Mouse (Mus musculus) hindbrain, embryonic 13.5 days (tissue): ENCODE results near the gene Olfr279. TPM values are rescaled to one million over a fixed set of nuclear protein-coding genes. Genes with fewer than 3 reads are reported as not detected.

Experiments
- ATAC-seq: fragments of 200-750 bp; cut with Nextera tagmentation; 2 replicates; pipeline ENCODE4 v1.8.0; 2017; ENCODE audit warnings: moderate TSS enrichment; ENCODE audit not compliant: low FRiP score
- H3K27ac ChIP-seq: fragments of 300-500 bp; sonication (generic); 2 replicates; pipeline ENCODE4 v1.5.1; 2015; ENCODE audit warnings: inconsistent platforms, mild to moderate bottlenecking, moderate library complexity
- H3K27me3 ChIP-seq: fragments of 300-500 bp; sonication (generic); 2 replicates; pipeline ENCODE4 v1.6.1; 2015; ENCODE audit warnings: mild to moderate bottlenecking, inconsistent platforms
- H3K36me3 ChIP-seq: fragments of 300-500 bp; sonication (generic); 2 replicates; pipeline ENCODE4 v1.6.1; 2015; ENCODE audit warnings: mild to moderate bottlenecking, inconsistent platforms
- H3K4me1 ChIP-seq: fragments of 300-500 bp; sonication (generic); replicated peaks from 2 replicates; pipeline ENCODE4 v1.6.1; 2015; ENCODE audit warnings: inconsistent platforms
- H3K4me2 ChIP-seq: fragments of 300-500 bp; sonication (generic); 2 replicates; pipeline ENCODE4 v1.6.1; 2015; ENCODE audit warnings: inconsistent platforms, mild to moderate bottlenecking, moderate library complexity
- H3K4me3 ChIP-seq: fragments of 300-500 bp; sonication (generic); 2 replicates; pipeline ENCODE4 v1.5.1; 2015; ENCODE audit warnings: mild to moderate bottlenecking, inconsistent platforms
- H3K9ac ChIP-seq: fragments of 300-500 bp; sonication (generic); 2 replicates; pipeline ENCODE4 v1.6.1; 2015; ENCODE audit warnings: mild to moderate bottlenecking, inconsistent platforms
- H3K9me3 ChIP-seq: fragments of 300-500 bp; sonication (generic); 2 replicates; pipeline ENCODE4 v1.6.1; 2016; ENCODE audit warnings: inconsistent platforms
- WGBS: fragments of 180-500 bp; shearing (Covaris S2); methylation state at CpG from one replicate; pipeline ENCODE4 v1.1.7; 2015; 5-methylcytosine and 5-hydroxymethylcytosine counted together
- polyA plus RNA-seq: library from polyadenylated mRNA; unstranded; fragments of >200 nt; fragmentation: Nextera tagmentation; extraction: Ambion mirVana; gene quantifications from 2 replicates; pipeline ENCODE4 v1.2.1, GENCODE M21; 2015

The Olfr279 gene
- not detected in 2 replicates for polyA plus RNA-seq

DNA sequence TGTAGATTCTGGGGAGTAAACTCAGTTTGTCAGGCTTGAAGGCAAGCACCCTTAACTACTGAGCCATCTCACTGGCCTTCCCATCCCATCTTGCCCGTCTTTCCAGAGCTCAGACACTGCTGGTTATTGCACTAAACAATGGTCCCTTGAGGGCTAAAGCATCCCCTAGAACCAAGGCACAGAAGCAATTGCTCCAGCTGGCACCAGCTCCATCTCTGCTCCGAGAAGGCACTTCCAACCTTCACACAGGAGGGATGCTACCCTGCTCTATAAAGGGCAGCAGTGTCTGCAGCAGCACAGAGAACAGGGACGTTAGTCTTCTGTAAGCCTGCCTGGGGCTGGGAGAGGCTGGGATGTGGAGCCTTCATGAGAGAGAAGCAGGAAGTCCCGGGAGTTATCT is at the start of gene Olfr279:
Gene Olfr279 (plus strand): TSS at position 301 of the 400 bp plus-strand sequence.
- no peaks in the 10 kb centered on the region for H3K4me1 ChIP-seq
- no peaks in the 10 kb centered on the region for H3K9me3 ChIP-seq
- no peak within 1 kb of the TSS for H3K4me3 ChIP-seq
- no peak within 1 kb of the TSS for H3K27ac ChIP-seq
- 71% methylated on average over 4 of the region's 4 CpGs for WGBS
- no peak within 1 kb of the TSS for H3K4me2 ChIP-seq
- no peak for ATAC-seq
- no peak within 1 kb of the TSS for H3K9ac ChIP-seq
- H3K27me3 ChIP-seq, result no peaks in the 10 kb centered on the region
- H3K36me3 ChIP-seq, result no peaks in the 10 kb centered on the region

GRCm38 (mm10) chr15:98444561-98444960 is 47.6 kb upstream of the Olfr279 start:
- H3K4me3 ChIP-seq, result no peak overlapping the region
- H3K9me3 ChIP-seq, result no peaks in the 10 kb centered on the region
- WGBS, result 82% methylated on average over 3 of the region's 3 CpGs
- H3K27me3 ChIP-seq, result no peaks in the 10 kb centered on the region
- no peaks in the 10 kb centered on the region for H3K4me1 ChIP-seq
- H3K9ac ChIP-seq, result no peak overlapping the region
- no peak for ATAC-seq
- H3K36me3 ChIP-seq, result no peaks in the 10 kb centered on the region
- no peak overlapping the region for H3K27ac ChIP-seq
- no peak overlapping the region for H3K4me2 ChIP-seq

DNA sequence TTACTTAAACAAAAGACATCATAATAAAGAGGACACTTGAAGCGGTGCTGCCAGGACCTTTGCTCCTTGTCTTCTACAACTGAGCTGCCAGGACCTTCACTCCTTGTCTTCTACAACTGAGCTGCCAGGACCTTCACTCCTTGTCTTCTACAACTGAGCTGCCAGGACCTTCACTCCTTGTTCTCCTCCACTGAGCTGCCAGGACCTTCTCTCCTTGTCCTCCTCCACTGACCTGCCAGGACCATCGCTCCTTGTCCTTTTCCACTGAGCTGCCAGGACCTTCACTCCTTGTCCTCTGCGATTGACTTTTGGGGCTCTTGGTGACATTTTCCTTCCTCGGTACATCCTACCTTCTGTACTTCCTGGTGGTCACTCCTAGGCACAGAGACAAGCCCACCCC is 43.7 kb upstream of the Olfr279 start:
- WGBS, result 58% methylated on average over 4 of the region's 4 CpGs
- H3K4me3 ChIP-seq, result no peak overlapping the region
- H3K36me3 ChIP-seq, result no peaks in the 10 kb centered on the region
- no peak overlapping the region for H3K9ac ChIP-seq
- H3K9me3 ChIP-seq, result no peaks in the 10 kb centered on the region
- H3K4me1 ChIP-seq, result no peaks in the 10 kb centered on the region
- no peak overlapping the region for H3K27ac ChIP-seq
- no peaks in the 10 kb centered on the region for H3K27me3 ChIP-seq
- ATAC-seq, result no peak
- H3K4me2 ChIP-seq, result peak overlapping the region; percentile 7; the same call in 1 of the 2 replicates

- Histone ChIP-seq H3K27me3 (no peaks in the 10 kb centered on the region), H3K4me2 (no peak within 1 kb of the TSS), H3K27ac (no peak within 1 kb of the TSS), H3K9me3 (no peaks in the 10 kb centered on the region), H3K4me1 (no peaks in the 10 kb centered on the region), H3K9ac (no peak within 1 kb of the TSS), H3K4me3 (no peak within 1 kb of the TSS), H3K36me3 (no peaks in the 10 kb centered on the region)
- ATAC-seq, result no peak
- 93% methylated on average over 7 of the region's 7 CpGs for WGBS
Observed at GRCm38 (mm10) chr15:98452288-98452687, 39.9 kb upstream of the Olfr279 start, which contains the start of gene Olfr281. Gene Olfr281, plus strand, starts transcription at chr15:98452588.

- H3K9ac ChIP-seq, result no peak within 1 kb of the TSS
- no peaks in the 10 kb centered on the region for H3K27me3 ChIP-seq
- H3K27ac ChIP-seq, result no peak within 1 kb of the TSS
- H3K4me1 ChIP-seq, result no peaks in the 10 kb centered on the region
- no peaks in the 10 kb centered on the region; the same call in none of the 2 replicates for H3K9me3 ChIP-seq
- no peak for ATAC-seq
- H3K4me3 ChIP-seq, result no peak within 1 kb of the TSS
- H3K4me2 ChIP-seq, result no peak within 1 kb of the TSS
- 95% methylated on average over 4 of the region's 4 CpGs for WGBS
- H3K36me3 ChIP-seq, result no peaks in the 10 kb centered on the region
Observed at GRCm38 (mm10) chr15:98469596-98469995, 22.6 kb upstream of the Olfr279 start, which contains the start of gene OR5BS1P. Gene OR5BS1P, plus strand, starts transcription at chr15:98469896.

DNA sequence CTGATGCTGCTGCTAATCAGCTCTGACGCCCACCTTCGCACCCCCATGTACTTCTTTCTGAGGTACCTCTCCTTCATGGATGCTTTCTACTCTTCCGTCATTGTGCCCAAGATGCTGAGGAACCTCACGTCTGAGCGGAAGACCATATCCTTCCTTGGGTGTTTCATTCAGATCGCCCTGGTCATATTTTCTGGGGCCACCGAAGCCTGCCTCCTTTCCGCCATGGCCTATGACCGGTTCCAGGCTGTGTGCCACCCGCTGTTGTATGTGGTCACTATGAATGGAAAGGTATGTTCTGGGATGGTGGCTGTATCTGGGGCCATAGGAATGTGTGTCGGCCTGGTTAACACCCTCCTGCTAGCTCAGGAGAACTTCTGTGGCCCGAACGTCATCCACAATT is 20.7 kb upstream of the Olfr279 start:
- ATAC-seq, result no peak

DNA sequence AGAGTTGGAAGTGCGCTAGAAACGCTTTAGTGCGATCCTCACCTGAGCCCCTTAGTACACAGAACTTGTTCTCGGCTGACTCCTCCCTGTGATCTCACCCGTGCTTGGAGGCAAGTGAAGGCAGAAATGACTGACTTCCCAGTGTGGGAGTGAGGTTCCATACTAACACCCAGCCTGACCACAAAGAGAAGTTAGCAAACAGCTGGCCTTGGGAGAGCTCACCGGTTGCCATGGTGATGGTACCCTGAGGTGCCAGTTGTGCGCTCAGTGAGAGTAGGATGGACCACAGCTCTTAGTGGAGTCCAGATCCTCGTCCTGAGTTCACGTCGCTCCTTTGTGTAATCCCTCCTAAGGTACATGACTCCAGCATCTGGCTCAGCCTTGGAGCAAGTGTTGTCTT is 17.2 kb upstream of the Olfr279 start:
- no peak for ATAC-seq
- no peaks in the 10 kb centered on the region for H3K27me3 ChIP-seq
- no peak overlapping the region for H3K9ac ChIP-seq
- no peak overlapping the region for H3K4me2 ChIP-seq
- H3K9me3 ChIP-seq, result no peaks in the 10 kb centered on the region
- no peak overlapping the region for H3K27ac ChIP-seq
- no peak overlapping the region for H3K4me3 ChIP-seq
- H3K36me3 ChIP-seq, result no peaks in the 10 kb centered on the region
- 82% methylated on average over 10 of the region's 10 CpGs for whole genome bisulfite sequencing
- H3K4me1 ChIP-seq, result no peaks in the 10 kb centered on the region

More for the DNA sequence above, 20.7 kb upstream of the Olfr279 start:
- no peaks in the 10 kb centered on the region for H3K4me1 ChIP-seq
- no peak overlapping the region for H3K27ac ChIP-seq
- WGBS, result 94% methylated on average over 13 of the region's 13 CpGs
- H3K27me3 ChIP-seq, result no peaks in the 10 kb centered on the region
- no peak overlapping the region for H3K4me3 ChIP-seq
- no peaks in the 10 kb centered on the region for H3K36me3 ChIP-seq
- no peak overlapping the region for H3K4me2 ChIP-seq
- no peaks in the 10 kb centered on the region; the same call in none of the 2 replicates for H3K9me3 ChIP-seq
- H3K9ac ChIP-seq, result no peak overlapping the region

- no peaks in the 10 kb centered on the region for H3K4me1 ChIP-seq
- H3K36me3 ChIP-seq, result no peaks in the 10 kb centered on the region
- H3K27me3 ChIP-seq, result no peaks in the 10 kb centered on the region
Observed at GRCm38 (mm10) chr15:98475382-98475781, 16.8 kb upstream of the Olfr279 start.

GRCm38 (mm10) chr15:98476281-98476680 is 15.9 kb upstream of the Olfr279 start:
- Histone ChIP-seq H3K4me1 (no peaks in the 10 kb centered on the region), H3K9ac (no peak overlapping the region), H3K27ac (no peak overlapping the region), H3K36me3 (no peaks in the 10 kb centered on the region), H3K9me3 (no peaks in the 10 kb centered on the region), H3K27me3 (no peaks in the 10 kb centered on the region), H3K4me2 (no peak overlapping the region), H3K4me3 (no peak overlapping the region)
- 74% methylated on average over 5 of the region's 5 CpGs for WGBS
- ATAC-seq, result no peak

More at GRCm38 (mm10) chr15:98475382-98475781, 16.8 kb upstream of the Olfr279 start:
- no peak for ATAC-seq
- Histone ChIP-seq H3K9ac (no peak overlapping the region), H3K4me3 (no peak overlapping the region), H3K4me2 (no peak overlapping the region), H3K27ac (no peak overlapping the region), H3K9me3 (no peaks in the 10 kb centered on the region)
- 58% methylated on average over 10 of the region's 10 CpGs for WGBS

GRCm38 (mm10) chr15:98479568-98480102 is 12.6 kb upstream of the Olfr279 start:
- 80% methylated on average over 7 of the region's 7 CpGs for WGBS
- H3K9me3 ChIP-seq, result no peaks in the 10 kb centered on the region
- no peak for ATAC-seq
- H3K4me2 ChIP-seq, result no peak overlapping the region
- no peak overlapping the region for H3K27ac ChIP-seq
- no peak overlapping the region for H3K9ac ChIP-seq
- no peaks in the 10 kb centered on the region for H3K36me3 ChIP-seq
- H3K4me3 ChIP-seq, result no peak overlapping the region
- no peaks in the 10 kb centered on the region for H3K27me3 ChIP-seq
- no peaks in the 10 kb centered on the region for H3K4me1 ChIP-seq

GRCm38 (mm10) chr15:98482701-98483100 is 9.5 kb upstream of the Olfr279 start, which contains the start of gene Lalba:
Gene Lalba, minus strand, starts transcription at chr15:98482721.
- no peak within 1 kb of the TSS for H3K27ac ChIP-seq
- H3K4me1 ChIP-seq, result no peaks in the 10 kb centered on the region
- no peak within 1 kb of the TSS for H3K4me3 ChIP-seq
- 46% methylated on average over 3 of the region's 3 CpGs for WGBS
- no peak within 1 kb of the TSS for H3K4me2 ChIP-seq
- no peak within 1 kb of the TSS for H3K9ac ChIP-seq
- no peaks in the 10 kb centered on the region for H3K36me3 ChIP-seq
- H3K27me3 ChIP-seq, result no peaks in the 10 kb centered on the region
- no peak for ATAC-seq
- no peaks in the 10 kb centered on the region for H3K9me3 ChIP-seq

DNA sequence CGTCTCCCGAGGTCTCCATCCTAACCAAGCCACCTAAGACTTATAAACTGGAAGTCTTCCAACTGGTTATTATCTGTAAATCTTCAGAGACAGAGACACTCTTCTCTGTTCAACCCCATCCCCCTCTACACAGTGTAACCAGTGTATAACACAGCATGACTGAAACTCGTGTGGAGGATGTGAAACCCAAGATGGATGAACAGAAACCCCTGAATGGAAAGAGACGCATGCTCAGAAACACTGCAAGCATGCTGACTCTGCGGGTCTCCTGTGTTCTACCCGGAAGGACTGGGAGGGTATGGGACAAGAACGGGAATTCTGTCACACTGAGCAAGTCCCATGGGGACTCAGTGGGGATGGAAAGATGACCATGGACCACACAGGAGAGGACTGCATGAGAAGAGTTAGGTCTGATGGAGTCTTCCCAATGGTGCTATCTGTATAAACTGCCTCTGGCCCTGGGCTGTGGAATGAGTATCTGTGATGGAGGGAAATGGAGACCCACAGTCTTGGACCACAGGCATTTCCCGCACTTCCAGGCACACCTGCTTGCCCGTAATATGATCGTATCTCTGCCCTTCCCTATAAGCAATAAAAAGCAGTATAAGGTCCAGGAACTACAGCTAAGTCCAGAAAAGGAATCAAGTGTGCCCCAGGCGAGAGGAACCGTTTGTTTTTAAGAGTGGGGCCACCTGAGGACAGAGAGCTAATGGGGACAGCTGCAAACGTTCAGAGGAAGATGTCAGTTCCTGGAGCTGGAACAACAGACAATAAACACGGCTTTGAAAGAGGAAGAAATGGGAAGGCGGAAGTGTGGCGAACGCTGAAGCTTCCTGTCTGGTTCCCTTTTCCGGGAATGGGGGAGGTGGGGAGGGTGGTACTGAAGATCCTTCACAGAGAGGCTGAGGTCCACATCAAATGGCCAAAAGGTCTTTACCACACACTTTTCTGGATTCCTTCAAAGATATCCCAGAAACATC is 8.0 kb upstream of the Olfr279 start:
- Histone ChIP-seq H3K9me3 (no peaks in the 10 kb centered on the region), H3K4me3 (no peak overlapping the region), H3K9ac (no peak overlapping the region), H3K36me3 (no peaks in the 10 kb centered on the region), H3K27me3 (no peaks in the 10 kb centered on the region), H3K4me2 (no peak overlapping the region), H3K4me1 (no peaks in the 10 kb centered on the region), H3K27ac (no peak overlapping the region)
- 80% methylated on average over 18 of the region's 18 CpGs for WGBS
- no peak for ATAC-seq
